Mouse (Mus musculus): ENCODE measurements around the gene Gm4756.

GRCm38 (mm10) chr12:72648921-72649320 lies 540 bp downstream of the Gm4756 start:
- TF ChIP-seq POLR2A (IDR thresholded peaks at IDR 0.05; ENCODE audit: control insufficient read depth, extremely low read depth, insufficient read depth, low read length, poor library complexity): no peak
- no peak for TF ChIP-seq CTCF (IDR thresholded peaks at IDR 0.05; ENCODE audit: borderline replicate concordance, control insufficient read depth, extremely low read depth, insufficient read depth, low read length, poor library complexity)
